Mouse (Mus musculus) spleen, adult 2 months (tissue): ENCODE data around the gene Wfdc18.

Experiments used
- CTCF ChIP-seq: fragments of 200-500 bp; IDR thresholded peaks from 2 replicates; pipeline ENCODE4 v1.5.1; 2011; ENCODE audit warnings: mild to moderate bottlenecking, inconsistent platforms; ENCODE audit not compliant: insufficient read depth, insufficient read length, insufficient replicate concordance; ENCODE audit errors: extremely low read depth
- POLR2A ChIP-seq: fragments of 200-500 bp; IDR thresholded peaks from 2 replicates; pipeline ENCODE4 v1.6.1; 2011; ENCODE audit warnings: low read depth, low read length, inconsistent platforms

GRCm38 (mm10) chr11:83740443-83740991, 31.7 kb downstream of the Wfdc18 start:
- TF ChIP-seq CTCF (no peak), POLR2A (no peak)
